Mouse (Mus musculus) layer of hippocampus, adult 8-10 months (tissue): ENCODE measurements around the gene Herc2. TPM values are rescaled to one million over a fixed set of nuclear protein-coding genes. Genes with fewer than 3 reads are reported as not detected.
A peak's percentile ranks its signal among the peaks of the same experiment; 100 is the strongest.
"Not testable (repeated sequence)": the region's sequence is repeated elsewhere in the genome, so short reads cannot be mapped to it uniquely, and the experiment has no call there.

Source experiments
- DNase-seq, 2 experiments: peaks; one replicate each; pipeline ENCODE4 v3.0.0; 2022; ENCODE audit warnings: low spot score in 2 of 2
- total RNA-seq, 4 experiments: library from RNA; stranded (reverse); gene quantifications; 2 replicates each; pipeline ENCODE4 v1.2.4; 2022

The Herc2 gene
- 100 to 1,000 TPM; 121 to 145 (median 135) TPM for total RNA-seq

GRCm38 (mm10) chr7:56049831-56050321 is at the start of gene Herc2:
Herc2 (plus strand) TSS chr7:56050196.
- peak; percentile 99 for DNase-seq

- DNase-seq = no peak
These were observed 39.5 kb upstream of the Herc2 start for GRCm38 (mm10) chr7:56010318-56011017.

GRCm38 (mm10) chr7:56011018-56011333 is 39.0 kb upstream of the Herc2 start:
- DNase-seq = no peak

GRCm38 (mm10) chr7:56013261-56014001 is 36.6 kb upstream of the Herc2 start:
- no peak for DNase-seq

GRCm38 (mm10) chr7:56014002-56014702 is 35.8 kb upstream of the Herc2 start:
- DNase-seq = not testable (repeated sequence)

GRCm38 (mm10) chr7:56015172-56015571 is 34.8 kb upstream of the Herc2 start:
- DNase-seq = no peak

GRCm38 (mm10) chr7:56015837-56016236 is 34.2 kb upstream of the Herc2 start:
- no peak for DNase-seq

- DNase-seq = no peak
These were observed 32.2 kb upstream of the Herc2 start for GRCm38 (mm10) chr7:56017761-56018160.

- no peak for DNase-seq
These were observed 31.5 kb upstream of the Herc2 start for GRCm38 (mm10) chr7:56018446-56018971.

- DNase-seq = peak; percentile 35 to 58
These were observed 30.7 kb upstream of the Herc2 start for GRCm38 (mm10) chr7:56018972-56019929.

- DNase-seq = no peak
These were observed 30.1 kb upstream of the Herc2 start, which contains the start of gene Nipa1 for GRCm38 (mm10) chr7:56019930-56020253. Nipa1 (minus strand) TSS chr7:56019954.

- no peak for DNase-seq
These were observed 26.4 kb upstream of the Herc2 start for GRCm38 (mm10) chr7:56023586-56023985.

- peak; percentile 64 to 84 for DNase-seq
These were observed 7.6 kb upstream of the Herc2 start for GRCm38 (mm10) chr7:56042353-56042752.

- no peak for DNase-seq
These were observed 6.3 kb upstream of the Herc2 start for GRCm38 (mm10) chr7:56043577-56044266.

- DNase-seq = no peak
These were observed 5.7 kb upstream of the Herc2 start for GRCm38 (mm10) chr7:56044267-56044629.

- DNase-seq = no peak
These were observed 2.8 kb upstream of the Herc2 start for GRCm38 (mm10) chr7:56047178-56047577.

- DNase-seq = no peak
These were observed 503 bp downstream of the Herc2 start for GRCm38 (mm10) chr7:56050487-56050911.

- no peak for DNase-seq
These were observed 3.0 kb downstream of the Herc2 start for GRCm38 (mm10) chr7:56052996-56053395.

- peak; percentile 22 to 50 for DNase-seq
These were observed 5.3 kb downstream of the Herc2 start for GRCm38 (mm10) chr7:56055338-56055737.

- DNase-seq = no peak
These were observed 14.9 kb downstream of the Herc2 start for GRCm38 (mm10) chr7:56064876-56065275.
